Mouse (Mus musculus): ENCODE measurements around the gene Pgbd5.
"Not testable (repeated sequence)": the region's sequence is repeated elsewhere in the genome, so short reads cannot be mapped to it uniquely, and the experiment has no call there.

The Pgbd5 gene

DNA sequence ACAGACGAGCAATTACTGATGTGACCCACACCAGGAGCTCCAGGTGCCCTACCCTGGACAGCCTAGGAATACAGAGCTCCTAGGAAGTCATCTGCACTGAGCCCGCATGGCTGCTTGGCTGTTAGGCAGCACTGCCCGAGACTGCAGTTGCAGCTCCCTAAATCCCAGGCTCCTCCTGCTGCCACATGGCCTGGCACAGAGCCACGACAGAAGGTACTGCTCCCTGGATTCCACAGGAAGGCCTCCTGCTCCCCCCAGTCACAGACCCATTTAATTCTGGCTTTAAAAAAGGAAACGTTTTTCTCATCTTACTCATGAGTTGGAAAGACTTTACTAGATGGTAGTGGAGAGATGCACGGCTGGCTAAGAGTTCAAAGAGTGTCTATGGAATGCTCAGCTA is 10.0 kb downstream of the Pgbd5 start:
- in situ Hi-C loops (cut with MboI), result no loop called here

DNA sequence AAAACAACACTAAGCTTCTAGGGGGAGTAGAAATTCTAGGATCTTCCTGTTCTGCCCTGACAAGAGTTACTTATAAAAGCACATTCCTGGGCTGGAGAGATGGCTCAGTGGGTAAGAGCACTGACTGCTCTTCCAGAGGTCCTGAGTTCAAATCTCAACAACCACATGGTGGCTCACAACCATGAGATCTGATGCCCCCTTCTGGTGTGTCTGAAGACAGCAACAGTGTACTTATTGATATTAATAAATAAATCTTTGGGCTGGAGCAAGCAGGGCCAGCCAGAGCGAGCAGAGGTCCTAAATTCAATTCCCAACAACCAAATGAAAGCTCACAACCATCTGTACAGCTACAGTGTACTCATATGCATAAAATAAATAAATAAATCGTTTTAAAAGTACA is 10.7 kb downstream of the Pgbd5 start:
- in situ Hi-C loops (cut with MboI), result not testable (repeated sequence)

DNA sequence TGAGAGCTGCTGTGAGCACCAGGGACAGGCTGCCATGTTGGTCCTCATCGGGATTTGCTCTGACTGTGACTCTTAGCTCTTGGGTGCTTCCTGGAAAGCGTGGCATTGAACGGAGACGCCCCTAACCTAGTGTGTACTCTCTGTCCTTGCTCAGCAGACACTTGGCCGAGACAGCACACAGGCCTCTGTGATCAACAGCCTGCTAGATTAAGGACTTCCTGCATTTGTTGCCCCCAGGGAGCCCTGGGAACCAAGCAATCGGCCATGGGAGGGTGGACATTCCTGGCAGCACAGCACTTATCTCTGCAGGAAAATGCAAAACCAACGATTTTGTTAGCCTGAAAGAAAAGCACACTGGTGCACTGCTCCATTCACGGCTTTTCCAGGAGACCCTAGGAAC is 18.0 kb downstream of the Pgbd5 start:
- in situ Hi-C loops (cut with MboI), result no loop called here

DNA sequence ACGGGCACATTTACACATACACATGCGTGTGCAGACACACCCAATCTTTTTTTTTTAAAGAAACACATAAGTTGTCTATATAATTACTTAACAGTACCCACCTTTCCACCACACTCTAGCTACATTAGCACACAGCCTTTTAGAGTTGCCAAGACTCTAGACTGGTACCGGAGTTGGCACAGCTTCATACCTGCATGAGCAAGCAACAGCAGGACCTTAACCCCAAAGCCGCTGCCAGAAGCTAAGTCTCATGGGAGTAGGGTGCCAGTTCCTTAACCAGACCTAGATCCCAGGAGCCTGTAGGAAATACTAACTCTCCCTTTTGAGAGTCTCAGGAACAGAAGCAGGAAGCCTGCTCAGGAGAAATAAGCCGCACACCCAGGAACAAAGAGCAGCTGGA is 20.5 kb downstream of the Pgbd5 start:
- in situ Hi-C loops (cut with MboI), result no loop called here

DNA sequence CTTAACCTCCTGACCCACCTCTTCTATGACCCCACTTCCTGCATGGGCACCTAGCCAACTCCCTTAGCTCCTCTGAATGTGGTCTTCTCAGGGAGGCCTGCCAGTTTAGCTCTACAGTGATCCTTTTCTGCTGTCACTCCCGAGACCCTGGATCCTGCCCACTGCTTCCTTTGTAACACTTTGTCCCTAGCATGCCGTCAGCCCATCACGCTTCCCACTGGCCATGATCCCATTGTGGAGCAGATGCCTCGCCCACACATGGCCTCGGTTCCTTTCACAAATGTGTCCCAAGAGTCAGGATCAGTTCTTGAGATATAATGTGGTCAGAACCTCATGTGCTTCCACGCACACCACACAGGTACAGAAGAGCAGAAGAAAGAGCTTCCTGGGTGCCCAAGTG is 21.3 kb downstream of the Pgbd5 start:
- in situ Hi-C loops (cut with MboI), result no loop called here

DNA sequence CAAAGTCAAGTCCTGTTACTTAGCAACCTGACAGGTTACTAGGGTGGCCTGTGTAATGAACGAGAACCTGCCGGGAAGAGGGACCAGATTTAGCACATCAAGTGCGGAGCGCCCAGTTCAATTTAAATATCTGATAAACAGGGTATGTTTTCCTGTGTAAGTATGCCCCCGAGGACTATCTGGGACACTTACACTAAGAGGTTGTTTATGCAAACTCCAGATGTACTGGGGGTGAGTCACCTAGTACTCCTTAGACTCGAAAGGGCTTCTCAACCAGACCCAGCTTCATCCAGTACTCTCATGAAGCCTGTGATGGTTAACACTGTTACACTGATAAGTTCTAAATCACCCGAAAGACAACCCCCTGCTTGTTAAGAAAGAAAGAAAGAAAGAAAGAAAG is 22.8 kb downstream of the Pgbd5 start:
- in situ Hi-C loops (cut with MboI), result no loop called here

DNA sequence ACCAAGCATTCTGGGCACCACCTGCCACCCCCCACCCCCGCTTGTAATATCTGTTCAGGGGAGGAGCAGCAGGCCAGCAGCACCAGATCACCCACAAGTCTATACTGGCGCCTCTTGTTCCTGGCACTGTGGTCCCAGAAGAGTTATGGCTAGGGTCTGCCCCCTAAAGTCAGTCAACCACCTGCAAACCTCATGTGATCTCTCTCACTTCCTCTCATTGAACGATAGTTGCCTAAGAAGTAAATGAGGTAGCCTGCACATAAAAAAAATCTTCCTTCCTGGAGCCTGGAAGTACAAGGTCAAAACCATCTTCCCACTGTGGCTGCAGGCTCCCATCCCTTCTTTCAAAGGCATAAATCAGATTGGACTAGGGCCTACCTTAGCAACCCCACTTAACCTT is 23.7 kb downstream of the Pgbd5 start:
- in situ Hi-C loops (cut with MboI), result no loop called here

DNA sequence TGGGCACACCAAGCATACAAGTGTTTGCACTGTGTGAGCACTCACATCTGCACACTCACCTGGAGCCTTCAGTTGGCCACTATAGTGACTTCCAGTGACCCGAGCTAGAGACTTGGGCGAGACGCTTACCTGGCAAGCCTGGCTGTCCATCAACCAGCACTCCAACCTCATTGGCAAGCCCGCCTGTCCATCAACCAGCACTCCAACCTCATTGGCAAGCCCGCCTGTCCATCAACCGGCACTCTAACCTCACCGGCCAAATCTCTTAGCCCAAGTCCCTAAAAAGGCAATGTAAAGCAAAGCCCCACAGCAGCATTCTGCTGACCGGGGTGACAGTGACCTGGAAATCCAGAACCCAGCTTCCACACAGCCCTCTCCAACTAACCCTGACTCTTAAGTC is 24.5 kb downstream of the Pgbd5 start:
- in situ Hi-C loops (cut with MboI), result no loop called here

DNA sequence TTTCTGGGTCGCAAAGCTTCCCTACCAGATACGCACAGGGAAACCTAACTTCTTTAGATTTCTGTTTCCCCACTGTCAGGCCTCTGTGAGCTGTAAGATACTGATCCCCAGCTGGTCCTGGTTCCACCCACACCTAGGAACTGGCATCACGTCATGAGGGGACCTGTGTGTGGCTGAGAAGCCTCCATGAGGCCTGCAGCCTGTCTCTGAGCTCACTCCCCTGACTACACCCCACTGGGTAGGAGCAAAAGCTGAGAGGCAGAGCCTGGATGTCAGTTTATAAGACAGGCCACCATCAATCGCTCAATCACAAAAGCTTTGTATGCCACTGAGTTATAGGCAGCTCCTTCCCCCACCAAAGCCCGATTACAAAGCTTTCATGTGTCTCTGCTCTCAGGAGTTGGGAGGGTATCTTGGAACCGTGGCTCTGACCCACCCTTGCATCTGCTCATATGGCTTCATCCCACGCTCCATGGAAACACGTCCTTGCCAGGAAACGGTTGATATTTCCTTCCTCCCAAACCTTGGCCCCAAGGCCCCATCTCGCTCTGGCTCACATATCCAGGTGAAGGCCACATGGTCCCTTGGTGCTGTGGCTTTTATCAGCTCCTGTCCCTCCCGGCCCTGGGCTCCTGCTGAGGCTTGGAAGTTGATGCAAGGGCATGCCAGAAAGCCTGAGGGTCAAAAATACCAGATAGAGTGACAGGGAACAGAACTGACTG is 26.1 kb downstream of the Pgbd5 start:
- in situ Hi-C loops (cut with MboI), result no loop called here

DNA sequence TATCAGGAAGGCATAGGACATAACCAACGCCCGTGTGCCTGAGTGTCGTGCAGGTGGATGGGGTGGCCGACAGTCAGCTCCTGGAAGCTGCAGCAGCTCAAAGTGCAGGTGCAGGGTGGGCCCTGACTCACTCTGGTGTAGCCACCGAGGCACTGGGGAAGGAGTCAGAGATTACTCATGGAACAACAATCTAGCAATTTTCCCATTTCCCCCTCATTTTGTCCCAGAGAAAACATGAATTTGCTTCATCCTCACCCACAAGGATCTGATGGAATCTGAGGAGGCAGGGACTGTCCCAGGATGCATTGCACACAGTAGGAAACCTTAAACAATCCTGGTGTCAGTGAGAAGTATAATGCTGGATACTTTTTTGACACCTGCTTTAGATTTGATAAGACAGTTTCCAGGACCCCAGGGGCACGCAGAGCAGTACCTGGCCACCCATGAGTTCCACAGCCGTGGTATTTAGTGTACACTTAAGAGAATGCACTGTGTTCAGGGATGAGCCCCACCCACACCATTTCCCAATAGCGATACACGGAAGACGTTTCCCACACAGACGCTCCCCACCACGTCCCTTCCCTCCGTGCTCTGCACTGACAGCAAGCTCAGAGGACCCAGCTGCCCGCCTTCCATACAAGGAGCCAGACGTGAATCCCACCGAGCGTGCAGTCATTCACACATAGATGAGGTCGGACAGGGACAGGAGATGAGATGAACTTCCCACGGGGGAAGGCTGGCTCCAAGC is 26.8 kb downstream of the Pgbd5 start:
- in situ Hi-C loops (cut with MboI), result no loop called here

DNA sequence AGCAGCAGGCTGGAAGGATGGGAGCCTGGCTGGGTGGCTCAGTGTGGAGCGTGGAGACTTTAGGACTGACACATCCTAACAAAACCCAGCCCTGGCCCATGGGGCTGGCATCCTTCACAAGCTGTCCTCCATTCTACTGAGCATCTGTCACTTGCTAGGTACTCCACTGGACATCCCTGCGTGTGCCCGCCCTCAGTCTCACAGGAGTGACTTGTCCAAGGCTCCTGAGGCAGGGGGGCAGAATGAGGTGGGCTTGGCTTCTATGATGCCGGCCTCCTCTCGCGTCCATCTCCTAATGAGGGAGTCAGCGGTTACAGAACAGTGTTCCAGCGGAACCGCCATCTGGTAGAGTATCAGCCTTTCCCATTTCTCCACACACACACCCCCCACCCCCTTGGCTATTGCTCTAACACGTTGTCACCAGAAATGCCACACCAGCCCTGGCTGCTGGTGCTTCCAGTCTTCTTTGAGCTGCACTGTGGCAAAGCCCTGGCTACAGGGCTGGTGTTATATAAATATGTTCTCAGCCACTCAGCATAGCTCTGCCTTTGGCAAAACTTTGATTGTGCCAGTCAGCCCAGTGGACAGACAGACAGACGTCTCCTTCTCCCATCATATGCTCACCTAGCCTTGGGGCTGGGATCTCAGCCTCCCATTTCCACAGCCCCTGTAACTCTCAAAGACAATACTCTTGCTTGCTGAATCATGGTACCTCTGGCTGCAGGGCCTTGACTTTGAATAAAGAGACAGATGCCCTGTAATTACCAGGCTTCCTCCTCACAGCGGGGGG is 34.8 kb downstream of the Pgbd5 start:
- in situ Hi-C loops (cut with MboI), result no loop called here

DNA sequence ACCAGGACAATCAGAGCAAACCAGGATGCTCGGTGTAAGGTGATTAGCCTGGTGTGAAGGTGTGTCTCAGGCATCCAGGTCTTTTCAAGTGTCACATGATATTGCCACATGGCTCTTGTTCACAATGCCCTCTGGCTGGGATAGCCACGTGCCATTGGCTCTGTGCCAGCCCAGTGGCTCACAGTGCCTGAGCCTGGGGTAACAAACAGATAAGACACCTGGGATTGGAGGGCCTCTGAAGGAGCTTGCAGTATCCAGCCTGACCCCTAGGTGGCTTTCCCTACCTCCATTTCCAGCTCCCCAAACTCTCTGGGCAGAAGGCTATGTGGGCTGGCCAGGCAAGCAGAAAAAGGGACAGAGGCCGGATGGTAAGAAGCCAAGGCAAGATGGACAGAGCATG is 35.6 kb downstream of the Pgbd5 start:
- in situ Hi-C loops (cut with MboI), result no loop called here

DNA sequence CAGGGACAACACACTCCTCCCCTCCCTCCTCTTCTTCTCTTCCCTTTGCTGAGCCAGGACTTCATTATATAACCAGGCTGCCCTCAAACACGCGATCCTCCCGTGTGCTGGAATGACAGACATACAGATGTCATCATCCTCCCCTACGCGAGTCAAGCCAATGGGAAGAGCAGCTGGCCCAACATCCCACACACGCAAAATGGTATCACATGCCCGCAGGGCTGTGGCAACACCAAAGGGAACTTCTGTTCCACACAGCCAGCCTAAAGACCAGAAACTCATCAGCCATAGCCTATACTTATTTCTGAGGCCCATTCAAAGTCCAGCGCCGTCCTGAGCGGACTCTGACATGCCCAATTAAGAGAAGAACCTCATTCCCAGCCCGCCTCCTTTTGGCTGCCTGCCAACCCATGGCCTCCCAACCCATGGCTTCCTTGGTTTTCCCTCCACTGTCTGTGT is 40.0 kb downstream of the Pgbd5 start:
- in situ Hi-C loops (cut with MboI), result no loop called here

DNA sequence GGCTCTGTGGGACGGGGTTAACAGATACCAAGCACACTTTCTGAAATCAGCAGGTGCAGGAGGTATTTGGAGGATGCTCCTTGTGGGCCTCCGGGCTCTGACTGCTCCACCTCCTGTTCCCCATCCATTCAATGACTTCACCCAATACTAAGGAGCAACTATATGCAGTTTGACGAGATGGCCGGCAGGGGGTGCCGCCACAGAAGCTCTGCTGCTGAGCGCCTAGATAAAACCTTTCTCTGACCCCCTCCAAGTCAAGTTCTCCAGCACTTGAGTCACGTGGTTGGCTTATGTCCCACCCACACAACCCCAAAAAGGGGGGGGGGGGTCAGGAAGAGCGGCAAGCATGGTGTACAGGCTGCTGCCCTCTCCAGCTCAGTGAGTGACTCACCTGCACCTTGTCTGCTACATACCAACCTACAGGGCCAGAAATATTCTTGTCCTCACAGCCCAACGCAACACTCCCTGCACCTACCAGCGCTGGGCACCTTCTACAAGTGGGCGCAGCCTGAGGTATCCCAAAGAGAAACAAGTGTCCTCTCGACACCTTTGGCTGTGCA is 40.5 kb downstream of the Pgbd5 start:
- in situ Hi-C loops (cut with MboI), result no loop called here

DNA sequence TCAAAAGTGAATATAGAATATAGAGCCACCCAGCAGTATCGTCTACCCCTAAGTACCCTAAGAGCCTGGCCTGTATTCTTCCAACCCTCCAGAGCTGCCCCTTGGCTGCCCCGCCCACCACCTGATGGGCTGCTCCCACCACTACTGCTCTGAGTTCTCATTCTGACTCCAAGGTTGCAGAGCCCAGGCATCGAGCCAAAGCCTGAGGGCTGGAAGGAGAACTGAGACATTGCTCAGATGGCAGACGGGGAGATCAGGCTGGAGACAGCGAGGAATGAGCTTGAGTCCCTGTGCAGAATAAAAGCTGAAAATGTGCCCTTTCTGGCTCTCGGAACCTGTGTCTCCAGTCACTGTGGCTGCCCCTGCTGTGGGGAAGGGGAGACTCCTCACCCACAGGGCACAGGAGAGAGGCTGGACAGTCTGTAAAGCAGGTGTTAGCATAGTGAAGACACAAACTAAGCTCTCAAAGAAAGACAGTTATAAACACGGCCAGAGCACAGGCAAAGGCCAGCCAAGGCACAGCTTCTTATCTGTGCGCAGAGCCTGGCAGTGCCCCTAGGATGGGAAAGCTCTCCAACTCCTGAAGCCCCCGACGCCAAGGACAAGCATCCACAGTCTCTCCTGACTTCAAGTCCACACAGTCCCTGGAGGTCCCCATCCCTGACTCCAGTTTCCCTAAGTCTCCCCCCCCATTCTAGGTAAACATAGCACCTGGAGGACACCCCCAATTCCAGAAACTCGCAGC is 42.0 kb downstream of the Pgbd5 start:
- in situ Hi-C loops (cut with MboI), result no loop called here

DNA sequence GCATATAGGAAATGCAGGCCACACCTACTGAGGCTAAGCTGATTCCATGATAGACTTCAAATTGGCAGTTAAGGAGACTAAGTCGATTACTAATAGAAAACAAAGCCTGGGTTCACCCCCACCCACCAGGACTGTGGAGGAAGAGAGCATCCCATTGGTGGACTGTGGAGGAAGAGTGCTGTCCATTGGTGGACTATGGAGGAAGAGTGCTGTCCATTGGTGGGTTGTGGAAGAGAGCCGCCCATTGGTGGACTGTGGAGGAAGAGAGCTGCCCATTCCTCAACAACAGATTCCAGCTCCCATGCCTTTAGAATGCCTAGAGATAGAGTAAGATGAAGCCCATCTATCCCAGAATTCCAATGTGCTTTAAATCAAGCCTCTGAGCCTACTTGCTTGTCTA is 42.9 kb downstream of the Pgbd5 start:
- in situ Hi-C loops (cut with MboI), result no loop called here

DNA sequence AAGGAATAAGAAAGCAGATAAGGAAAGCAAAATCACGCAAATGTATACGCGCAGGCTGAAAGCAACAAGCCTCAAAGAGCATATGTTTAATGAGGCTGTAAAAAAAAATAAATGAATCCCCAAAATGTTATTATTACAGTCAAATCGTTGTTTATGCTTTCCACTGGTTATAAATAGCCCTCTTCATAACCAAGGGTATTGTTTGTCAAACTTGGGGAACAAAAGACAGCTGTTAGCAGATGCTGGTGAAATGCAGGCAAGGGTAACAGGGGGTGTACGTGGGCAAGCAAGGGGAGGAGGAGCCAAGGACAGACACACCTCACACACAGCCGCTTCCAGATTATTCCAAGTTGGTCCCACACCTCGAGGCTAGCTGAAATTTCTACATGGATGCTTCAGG is 44.1 kb downstream of the Pgbd5 start:
- in situ Hi-C loops (cut with MboI), result no loop called here

DNA sequence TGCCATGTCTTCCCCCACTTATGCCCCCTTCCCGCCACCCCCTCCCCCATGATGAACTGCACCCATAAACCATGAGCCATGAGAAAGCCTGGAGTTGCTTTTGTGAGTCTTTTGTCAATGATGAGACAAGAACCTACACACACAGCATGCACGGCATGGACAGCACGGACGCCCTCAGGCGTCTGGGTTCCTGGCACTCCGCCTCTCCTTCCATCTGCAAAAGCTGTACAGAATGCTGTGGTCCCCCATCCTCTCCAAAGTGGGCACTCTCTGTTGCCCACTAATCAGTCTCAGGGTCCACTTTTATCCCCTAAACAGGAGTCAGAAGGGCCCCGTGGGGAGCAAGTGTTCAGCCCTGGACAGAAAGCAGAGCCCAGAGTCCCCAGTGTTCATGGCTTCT is 44.5 kb downstream of the Pgbd5 start:
- in situ Hi-C loops (cut with MboI), result no loop called here

DNA sequence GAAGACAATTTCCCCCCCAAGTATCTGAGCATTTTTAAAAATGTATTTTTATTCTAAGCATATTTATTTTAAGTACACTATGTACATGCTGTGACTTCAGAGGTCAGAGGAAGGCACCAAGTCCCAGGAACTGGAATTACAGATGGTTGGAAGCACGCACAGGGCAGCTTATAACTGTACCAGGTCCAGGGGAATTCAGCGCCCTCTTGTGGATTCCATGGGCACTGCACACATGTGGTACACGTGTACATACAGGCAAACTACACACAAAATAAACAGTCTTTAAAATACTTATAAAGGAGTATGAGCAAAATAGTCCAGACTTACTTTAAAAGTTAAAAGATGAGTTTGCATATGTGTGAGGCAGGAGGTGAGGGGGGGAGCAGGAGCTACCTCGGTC is 45.5 kb downstream of the Pgbd5 start:
- in situ Hi-C loops (cut with MboI), result no loop called here

DNA sequence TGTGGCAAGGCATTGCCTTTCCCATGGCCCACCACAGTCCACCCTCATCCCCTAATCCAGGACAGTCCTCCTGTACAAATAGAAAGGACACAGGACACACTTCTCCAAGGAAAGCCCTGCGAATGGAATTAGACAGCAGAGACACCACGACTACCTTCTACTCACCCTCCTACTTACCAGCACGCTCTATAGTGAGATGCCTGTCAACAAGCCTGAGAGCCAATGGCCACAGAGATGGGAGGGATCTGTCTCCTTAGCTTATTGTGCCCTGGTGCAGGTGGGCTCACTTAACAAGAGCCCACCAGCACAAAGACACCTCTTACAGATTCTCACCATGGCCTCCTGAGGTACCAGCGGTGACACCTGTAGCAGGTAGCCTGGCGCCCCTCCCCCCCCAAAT is 46.4 kb downstream of the Pgbd5 start:
- in situ Hi-C loops (cut with MboI), result no loop called here

DNA sequence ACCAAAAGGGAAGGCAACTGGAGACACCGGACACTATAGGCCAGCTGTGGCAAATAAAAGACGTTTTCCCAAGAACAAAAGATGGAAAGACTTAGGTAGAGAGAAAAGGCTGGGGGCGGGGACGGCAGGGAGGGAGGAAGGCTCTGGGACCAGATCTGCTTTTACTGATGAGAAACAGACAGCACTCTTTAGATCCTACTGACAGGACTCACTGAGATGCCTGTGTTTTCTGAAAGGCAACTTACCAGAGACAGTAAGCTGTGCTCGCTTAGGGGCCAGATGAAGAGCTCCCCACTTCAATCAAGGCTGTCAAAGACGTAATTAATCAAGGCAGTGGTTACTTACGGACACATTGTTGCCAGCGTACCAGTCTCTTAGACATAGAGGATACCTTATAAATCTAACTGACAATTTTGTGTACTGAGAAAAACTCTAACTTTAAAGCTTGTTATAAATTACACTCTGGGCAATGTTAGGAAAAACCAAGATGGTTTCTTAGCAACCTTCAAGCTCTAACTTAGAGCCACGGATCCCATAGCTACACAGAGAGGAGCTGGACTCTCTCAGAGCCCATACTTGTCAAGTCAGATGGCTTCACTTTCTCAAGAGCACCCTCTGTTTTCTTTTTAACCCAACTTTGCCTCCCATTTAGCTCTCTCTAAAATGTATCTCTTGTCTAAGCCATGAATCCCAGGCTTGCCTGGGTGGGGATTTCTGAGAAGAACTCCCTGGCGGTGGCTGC is 47.0 kb downstream of the Pgbd5 start:
- in situ Hi-C loops (cut with MboI), result no loop called here

All from mature B cell (primary cell).